Mouse (Mus musculus) G1E (cell line): ENCODE results near the gene Ehbp1. TPM values are rescaled to one million over a fixed set of nuclear protein-coding genes. Genes with fewer than 3 reads are reported as not detected.

Experiments
- ATAC-seq: 2 replicates; pipeline ENCODE4 v1.8.0; 2016; ENCODE audit warnings: mild to moderate bottlenecking; ENCODE audit not compliant: insufficient number of reproducible peaks, poor library complexity, low FRiP score, severe bottlenecking; ENCODE audit errors: extremely low read depth
- DNase-seq: peaks from one replicate; pipeline ENCODE4 v3.0.0; 2012; ENCODE audit warnings: low spot score
- H3K27me3 ChIP-seq: 2 replicates; pipeline ENCODE4 v1.6.1; 2012; ENCODE audit warnings: mild to moderate bottlenecking, low read length, inconsistent platforms; ENCODE audit not compliant: insufficient read depth
- H3K36me3 ChIP-seq: replicated peaks from 2 replicates; pipeline ENCODE3; 2012; ENCODE audit warnings: mild to moderate bottlenecking, inconsistent platforms
- H3K4me1 ChIP-seq: 2 replicates; pipeline ENCODE4 v1.6.1; 2012; ENCODE audit warnings: low read depth, low read length, inconsistent platforms, mixed read lengths; ENCODE audit not compliant: insufficient read depth
- H3K4me3 ChIP-seq: 2 replicates; pipeline ENCODE4 v1.5.1; 2012; ENCODE audit warnings: low read depth, mild to moderate bottlenecking, inconsistent platforms, low read length, moderate library complexity, mixed read lengths
- H3K9me3 ChIP-seq: replicated peaks from 2 replicates; pipeline ENCODE4 v1.6.1; 2012; ENCODE audit warnings: inconsistent platforms
- CTCF ChIP-seq: IDR thresholded peaks from 2 replicates; pipeline ENCODE4 v1.5.1; 2012; ENCODE audit warnings: low read depth, low read length, inconsistent platforms, mixed read lengths
- GATA1 ChIP-seq: IDR thresholded peaks from 2 replicates; pipeline ENCODE4 v1.6.1; 2012; ENCODE audit warnings: borderline replicate concordance, low read length, inconsistent platforms, mixed read lengths
- GATA2 ChIP-seq: IDR thresholded peaks from 2 replicates; pipeline ENCODE4 v1.6.1; 2012; ENCODE audit warnings: low read depth, low read length, inconsistent platforms, borderline replicate concordance
- POLR2AphosphoS5 ChIP-seq: IDR thresholded peaks from 2 replicates; pipeline ENCODE4 v1.6.1; 2012; ENCODE audit warnings: low read depth, low read length, inconsistent platforms; ENCODE audit not compliant: insufficient replicate concordance
- TAL1 ChIP-seq: conservative IDR thresholded peaks from 2 replicates; pipeline ENCODE4 v1.6.1; 2012; ENCODE audit warnings: low read depth, low read length, inconsistent platforms, mixed read lengths
- polyA plus RNA-seq: library from polyadenylated mRNA; stranded (reverse); fragments of >175 nt; gene quantifications from 2 replicates; pipeline ENCODE4 v1.2.3, GENCODE M21; 2012
- total RNA-seq, 2 experiments: library from RNA; stranded (forward) in 1 of 2; stranded (reverse) in 1 of 2; fragments of 200-1000 nt in 1 of 2; fragments of >200 nt in 1 of 2; fragmentation: Nextera tagmentation in 1 of 2; gene quantifications; 2 replicates each; pipeline ENCODE4 v1.2.3; 2014 to 2017

The Ehbp1 gene
- total and polyA plus RNA-seq, 3 experiments = 0.30 to 13.5 (median 3.8) TPM

DNA sequence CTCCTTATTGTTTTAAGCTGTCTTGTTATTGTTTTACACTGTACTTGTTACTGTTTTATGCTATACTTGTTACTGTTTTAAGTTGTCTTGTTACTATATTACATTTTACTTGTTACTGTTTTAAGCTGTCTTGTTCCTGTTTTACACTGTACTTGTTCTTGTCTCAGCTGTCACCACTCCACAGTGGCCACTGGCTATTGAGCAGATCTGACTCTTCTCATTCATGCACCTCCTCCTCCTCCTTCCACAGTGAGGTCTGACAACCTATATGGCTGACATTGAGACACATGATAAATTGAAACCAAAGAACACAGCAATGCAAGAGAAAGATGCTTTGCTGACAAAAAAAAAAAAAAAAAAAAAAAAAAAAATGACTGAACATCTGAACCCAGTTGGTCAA, 203.6 kb downstream of the Ehbp1 start:
- Histone ChIP-seq H3K27me3 (no peaks in the 10 kb centered on the region), H3K4me1 (no peaks in the 10 kb centered on the region), H3K4me3 (no peak overlapping the region), H3K9me3 (no peaks in the 10 kb centered on the region), H3K36me3 (no peaks in the 10 kb centered on the region)
- TF ChIP-seq TAL1 = no peak
- no peak for TF ChIP-seq POLR2AphosphoS5
- TF ChIP-seq GATA2 = no peak
- TF ChIP-seq GATA1 = no peak
- no peak for TF ChIP-seq CTCF
- DNase-seq = no peak
- no peak for ATAC-seq

DNA sequence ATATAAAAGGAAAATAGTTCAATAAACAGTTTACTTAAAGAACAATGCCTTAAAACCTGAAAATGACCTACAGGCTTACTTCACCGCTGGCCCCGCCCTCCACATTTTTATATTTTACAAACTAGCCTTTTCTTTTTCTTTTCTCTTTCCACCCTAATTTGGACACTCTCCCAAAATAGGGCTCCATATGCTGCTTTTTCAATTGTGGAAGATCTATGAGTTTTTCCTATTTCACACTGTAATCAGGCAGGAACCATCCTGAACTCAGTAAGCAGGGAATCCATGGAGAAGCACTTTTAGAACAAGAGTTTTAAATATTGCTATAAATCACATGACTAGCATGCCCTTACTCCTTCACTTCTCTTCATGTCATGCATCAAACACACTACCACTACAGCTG, 216.9 kb downstream of the Ehbp1 start:
- no peaks in the 10 kb centered on the region for H3K27me3 ChIP-seq
- ATAC-seq (no peak), DNase-seq (no peak)
- H3K4me3 ChIP-seq = no peak overlapping the region
- no peaks in the 10 kb centered on the region for H3K9me3 ChIP-seq
- H3K4me1 ChIP-seq = no peaks in the 10 kb centered on the region
- H3K36me3 ChIP-seq = no peaks in the 10 kb centered on the region
- TF ChIP-seq GATA2 (no peak), POLR2AphosphoS5 (no peak), TAL1 (no peak)

DNA sequence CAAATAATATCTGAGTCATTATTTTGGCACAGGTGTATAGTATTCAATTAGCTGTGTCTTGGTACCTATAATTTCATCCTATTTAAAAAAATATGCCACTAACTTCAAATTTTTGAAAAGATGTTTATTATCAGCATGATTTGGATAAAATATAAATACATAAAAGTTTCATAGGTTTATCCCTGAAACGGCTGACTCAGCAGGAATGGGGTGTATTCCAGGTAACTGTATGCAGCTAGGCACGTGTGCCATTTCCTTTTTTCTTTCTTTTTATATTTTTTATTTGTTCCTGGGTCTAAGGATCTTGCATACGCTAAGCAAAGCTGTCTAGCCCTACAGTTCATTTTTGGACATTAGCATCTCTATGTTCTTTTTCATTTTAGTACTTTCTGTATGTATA, 223.2 kb downstream of the Ehbp1 start:
- H3K36me3 ChIP-seq = no peaks in the 10 kb centered on the region
- TF ChIP-seq CTCF (no peak), GATA2 (no peak), GATA1 (no peak), TAL1 (no peak), POLR2AphosphoS5 (no peak)
- ATAC-seq = no peak
- peaks cover 8% of the 10 kb centered on the region for H3K4me1 ChIP-seq
- H3K27me3 ChIP-seq = no peaks in the 10 kb centered on the region
- DNase-seq = no peak
- no peak overlapping the region for H3K4me3 ChIP-seq
- H3K9me3 ChIP-seq = no peaks in the 10 kb centered on the region

GRCm38 (mm10) chr11:22112161-22112560, 229.9 kb downstream of the Ehbp1 start:
- Histone ChIP-seq H3K4me1 (no peaks in the 10 kb centered on the region), H3K27me3 (no peaks in the 10 kb centered on the region), H3K4me3 (no peak overlapping the region), H3K36me3 (no peaks in the 10 kb centered on the region), H3K9me3 (no peaks in the 10 kb centered on the region)
- DNase-seq = no peak
- no peak for TF ChIP-seq GATA2
- no peak for TF ChIP-seq CTCF
- TF ChIP-seq GATA1 = no peak
- TF ChIP-seq TAL1 = no peak
- no peak for TF ChIP-seq POLR2AphosphoS5
- no peak for ATAC-seq

- Histone ChIP-seq H3K36me3 (no peaks in the 10 kb centered on the region), H3K4me3 (no peak overlapping the region), H3K27me3 (no peaks in the 10 kb centered on the region), H3K4me1 (peaks cover 2% of the 10 kb centered on the region; the same call in 1 of the 2 replicates), H3K9me3 (no peaks in the 10 kb centered on the region)
- ATAC-seq (no peak), DNase-seq (no peak)
- TF ChIP-seq TAL1 (no peak), GATA2 (no peak), POLR2AphosphoS5 (no peak), CTCF (no peak), GATA1 (no peak)
Measured at GRCm38 (mm10) chr11:22089346-22089745, 252.7 kb downstream of the Ehbp1 start.

- Histone ChIP-seq H3K36me3 (no peaks in the 10 kb centered on the region), H3K27me3 (no peaks in the 10 kb centered on the region), H3K9me3 (no peaks in the 10 kb centered on the region), H3K4me1 (no peaks in the 10 kb centered on the region), H3K4me3 (no peak overlapping the region)
- DNase-seq (no peak), ATAC-seq (no peak)
- TF ChIP-seq TAL1 (no peak), POLR2AphosphoS5 (no peak), GATA1 (no peak), GATA2 (no peak), CTCF (no peak)
Measured at GRCm38 (mm10) chr11:22063352-22063751, 278.7 kb downstream of the Ehbp1 start.

GRCm38 (mm10) chr11:22061660-22062059, 280.4 kb downstream of the Ehbp1 start:
- H3K27me3 ChIP-seq = no peaks in the 10 kb centered on the region
- DNase-seq = no peak
- no peak for TF ChIP-seq GATA2
- no peaks in the 10 kb centered on the region for H3K4me1 ChIP-seq
- H3K9me3 ChIP-seq = no peaks in the 10 kb centered on the region
- H3K36me3 ChIP-seq = no peaks in the 10 kb centered on the region
- H3K4me3 ChIP-seq = no peak overlapping the region
- ATAC-seq = no peak
